In the genomic region with DNA sequence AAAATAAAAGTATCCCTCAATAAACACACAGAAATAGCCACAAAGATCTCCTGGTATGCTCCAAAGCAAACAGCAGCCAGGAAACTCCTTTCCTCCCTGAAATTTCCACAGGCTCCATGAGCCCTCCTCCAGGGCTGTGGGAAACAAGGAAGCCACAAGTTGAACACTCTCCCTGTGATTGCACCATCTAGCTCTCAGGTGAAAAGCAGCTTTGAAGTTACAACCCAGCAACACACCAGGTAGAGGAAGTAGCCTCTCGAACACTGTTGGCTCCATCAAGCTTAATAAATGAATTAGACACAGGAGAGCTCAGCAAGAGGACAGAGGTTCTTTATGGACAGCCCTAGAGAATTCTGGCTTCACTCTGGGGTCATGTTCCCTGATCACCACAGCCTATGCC, we compare ENCODE assay signal across 20 mouse cellular contexts.
DNase-seq lines count a peak whose midpoint lies in the region; ATAC-seq lines count a peak whose summit lies in the region.
"Had no signal": no experiment of that assay in that cellular context is flagged by ENCODE, and none has a peak within 500 bp of the region (broad histone marks: within the 10 kb centered on the region; RNA-seq: fewer than 3 reads in every experiment).

No protein-coding gene starts in this region.

- no peak for DNase-seq in heart, postnatal 10 days
- peak; percentile 34 for DNase-seq in fibroblast of lung, adult 2 months (ENCODE audit: low read depth)
- DNase-seq in lung, postnatal 36 days: peak; percentile 22
- no peak for DNase-seq in Muller cell, postnatal 12 days (ENCODE audit: inconsistent ontology term)
- no peak for DNase-seq in layer of hippocampus, adult 9-10 months (ENCODE audit: low spot score)
- DNase-seq: adrenal gland, adult 2 months; adrenal gland, postnatal 25 days; cerebellum, adult 18-20 months; cerebellum, adult 9-11 months; cerebellum, postnatal 36 days; forebrain, postnatal 0 days; gastrocnemius, postnatal 14 days had no signal

- no peak overlapping the region for H3K4me3 ChIP-seq in heart, embryonic 12.5 days
- no peak overlapping the region for H3K4me3 ChIP-seq in lung, embryonic 16.5 days (ENCODE audit: low read length)
- H3K4me3 ChIP-seq: embryonic facial prominence, embryonic 13.5 days; forebrain, embryonic 13.5 days; hindbrain, embryonic 10.5 days had no signal

- H3K9me3 ChIP-seq in heart, embryonic 12.5 days (replicated peaks): no peaks in the 10 kb centered on the region
- H3K9me3 ChIP-seq in lung, embryonic 16.5 days (ENCODE audit: control insufficient read depth, low read length): no peaks in the 10 kb centered on the region
- H3K9me3 ChIP-seq: embryonic facial prominence, embryonic 13.5 days; forebrain, embryonic 13.5 days; hindbrain, embryonic 10.5 days had no signal

- H3K36me3 ChIP-seq in heart, embryonic 12.5 days: no peaks in the 10 kb centered on the region
- H3K36me3 ChIP-seq in lung, embryonic 16.5 days (ENCODE audit: control insufficient read depth, insufficient read depth, low read length): no peaks in the 10 kb centered on the region
- H3K36me3 ChIP-seq: embryonic facial prominence, embryonic 13.5 days; hindbrain, embryonic 10.5 days had no signal

- no peak overlapping the region for H3K4me2 ChIP-seq in heart, embryonic 12.5 days
- no peak overlapping the region for H3K4me2 ChIP-seq in lung, embryonic 16.5 days (ENCODE audit: low read depth, low read length)
- H3K4me2 ChIP-seq: embryonic facial prominence, embryonic 13.5 days; forebrain, embryonic 13.5 days; heart, embryonic 11.5 days; hindbrain, embryonic 14.5 days had no signal

- intact Hi-C loops in heart, postnatal 10 days (cut with DNase I): no loop called here

- no peak overlapping the region for H3K9ac ChIP-seq in heart, embryonic 12.5 days
- no peak overlapping the region for H3K9ac ChIP-seq in lung, embryonic 16.5 days (ENCODE audit: low read length)
- H3K9ac ChIP-seq: embryonic facial prominence, embryonic 13.5 days; forebrain, embryonic 13.5 days; forebrain, postnatal 0 days; hindbrain, embryonic 14.5 days had no signal

- H3K27me3 ChIP-seq in heart, embryonic 12.5 days (replicated peaks): no peaks in the 10 kb centered on the region
- no peaks in the 10 kb centered on the region for H3K27me3 ChIP-seq in lung, embryonic 16.5 days (ENCODE audit: control insufficient read depth, insufficient read depth, low read depth, low read length)
- H3K27me3 ChIP-seq: CH12.LX; embryonic facial prominence, embryonic 13.5 days; forebrain, embryonic 13.5 days had no signal

- H3K27ac ChIP-seq in heart, embryonic 12.5 days (ENCODE audit: poor library complexity, severe bottlenecking): peak overlapping the region; percentile 55
- no peak overlapping the region for H3K27ac ChIP-seq in lung, embryonic 16.5 days (ENCODE audit: low read length)
- H3K27ac ChIP-seq: embryonic facial prominence, embryonic 13.5 days; forebrain, embryonic 13.5 days; hindbrain, embryonic 10.5 days; hindbrain, embryonic 14.5 days had no signal

- 72% methylated on average over 1 of the region's 1 CpGs for WGBS in heart, embryonic 12.5 days
- 52% methylated on average over 1 of the region's 1 CpGs for WGBS in lung, embryonic 16.5 days

- no peak for ATAC-seq in heart, embryonic 12.5 days (ENCODE audit: insufficient number of reproducible peaks, low FRiP score)
- peak; percentile 47; the same call in 1 of the 2 replicates for ATAC-seq in lung, embryonic 16.5 days (ENCODE audit: low read depth)
- ATAC-seq: forebrain, embryonic 13.5 days; forebrain, postnatal 0 days had no signal

- 0 out of 2 replicates have a peak, but pooled peaks cover 3% of the 10 kb centered on the region for H3K4me1 ChIP-seq in heart, embryonic 12.5 days (replicated peaks)
- peaks cover 7% of the 10 kb centered on the region; the same call in 1 of the 2 replicates for H3K4me1 ChIP-seq in lung, embryonic 16.5 days (replicated peaks; ENCODE audit: control insufficient read depth, insufficient read depth, low read length)
- H3K4me1 ChIP-seq: embryonic facial prominence, embryonic 13.5 days; forebrain, embryonic 13.5 days; hindbrain, embryonic 10.5 days had no signal

Comparison
In these comparisons a context has a peak if more than half of its experiments do, and no peak if none do; other contexts are left out.
1. DNase-seq: peak in fibroblast of lung, adult 2 months (single experiment) and lung, postnatal 36 days (single experiment); none in heart, postnatal 10 days (0 of 2), Muller cell, postnatal 12 days (single experiment) and layer of hippocampus, adult 9-10 months (single experiment).